10 mouse cellular contexts compared by ENCODE assay signal in genomic region chr2:120060190-120060589, GRCm38 (mm10). TPM values are rescaled to one million over a fixed set of nuclear protein-coding genes. Genes with fewer than 3 reads are reported as not detected.
DNase-seq lines count a peak whose midpoint lies in the region; ATAC-seq lines count a peak whose summit lies in the region.
"Had no signal": no experiment of that assay in that cellular context is flagged by ENCODE, and none has a peak within 500 bp of the region (broad histone marks: within the 10 kb centered on the region; RNA-seq: fewer than 3 reads in every experiment).

No protein-coding gene starts in this region.

- no peak overlapping the region for H3K4me2 ChIP-seq in midbrain, embryonic 15.5 days
- H3K4me2 ChIP-seq: limb, embryonic 12.5 days had no signal

- no peaks in the 10 kb centered on the region for H3K27me3 ChIP-seq in midbrain, embryonic 15.5 days (replicated peaks)
- H3K27me3 ChIP-seq: limb, embryonic 12.5 days had no signal

- no peaks in the 10 kb centered on the region for H3K9me3 ChIP-seq in midbrain, embryonic 15.5 days
- H3K9me3 ChIP-seq: limb, embryonic 12.5 days had no signal

- 64% methylated on average over 6 of the region's 6 CpGs for WGBS in midbrain, embryonic 15.5 days

- intact Hi-C loops in left cerebral cortex, postnatal 10 days (cut with DNase I) = no loop called here

- no peak overlapping the region for H3K27ac ChIP-seq in midbrain, embryonic 15.5 days
- H3K27ac ChIP-seq: limb, embryonic 12.5 days had no signal

- no peak overlapping the region for H3K9ac ChIP-seq in midbrain, embryonic 15.5 days
- H3K9ac ChIP-seq: limb, embryonic 12.5 days had no signal

- ATAC-seq in midbrain, embryonic 15.5 days (replicated peaks) = no peak

- H3K4me1 ChIP-seq in midbrain, embryonic 15.5 days = no peaks in the 10 kb centered on the region

- peak; percentile 62 for DNase-seq in adrenal gland, postnatal 14 days
- DNase-seq in adrenal gland, postnatal 25 days = no peak
- DNase-seq in gonadal fat pad, adult 2 months (ENCODE audit: low read depth) = peak; percentile 91
- peak; percentile 37 to 55 for DNase-seq in kidney, postnatal 4 days
- DNase-seq in skeletal muscle tissue, adult 2 months (ENCODE audit: low read depth, low spot score) = peak; percentile 36
- DNase-seq in heart, adult 9 months (ENCODE audit: low spot score in 2 of 2) = no peak
- DNase-seq in left cerebral cortex, postnatal 10 days (ENCODE audit: extremely low spot score in 1 of 2, low spot score in 2 of 2) = no peak

- H3K4me3 ChIP-seq in midbrain, embryonic 15.5 days = no peak overlapping the region
- H3K4me3 ChIP-seq: limb, embryonic 12.5 days; myocyte had no signal

- no peaks in the 10 kb centered on the region for H3K36me3 ChIP-seq in midbrain, embryonic 15.5 days (replicated peaks)
- H3K36me3 ChIP-seq: limb, embryonic 12.5 days had no signal

RNA-seq across cellular contexts. Expression of gene Pla2g4b, which starts 27.0 kb away (rescaled TPM):
- 2.9 and 4.8 TPM in 2 replicates for total RNA-seq in adrenal gland, postnatal 14 days (2021)
- 2.7 and 3.9 TPM in 2 replicates for total RNA-seq in adrenal gland, postnatal 25 days (2021)
- polyA plus RNA-seq in gonadal fat pad, adult 2 months (2012; rRNA removed) = 1.3 and 2.6 TPM in 2 replicates
- polyA plus RNA-seq in midbrain, embryonic 15.5 days (2015; fragmentation: Nextera tagmentation; extraction: Ambion mirVana) = 3.9 and 4.6 TPM in 2 replicates
- total RNA-seq in left cerebral cortex, postnatal 10 days (2021) = 1 to 10 TPM; 2.6 to 3.3 TPM

RNA-seq across cellular contexts. Expression of gene Gm28042, which starts 32.9 kb away (rescaled TPM):
- 0.85 and 1.2 TPM in 2 replicates for total RNA-seq in adrenal gland, postnatal 14 days (2021)
- 2.6 and 2.8 TPM in 2 replicates for total RNA-seq in adrenal gland, postnatal 25 days (2021)
- polyA plus RNA-seq in gonadal fat pad, adult 2 months (2012; rRNA removed) = 1.5 and 3.3 TPM in 2 replicates
- 6.0 and 7.2 TPM in 2 replicates for polyA plus RNA-seq in midbrain, embryonic 15.5 days (2015; fragmentation: Nextera tagmentation; extraction: Ambion mirVana)
- 1 to 10 TPM in 1 of 2 experiments, under 1 TPM in 1; 0.71 to 1.6 TPM for total RNA-seq in left cerebral cortex, postnatal 10 days (2021)

RNA-seq across cellular contexts. Expression of gene Jmjd7, which starts 32.9 kb away (rescaled TPM):
- total RNA-seq in adrenal gland, postnatal 14 days (2021) = 8.3 and 12.1 TPM in 2 replicates
- 11.3 and 13.0 TPM in 2 replicates for total RNA-seq in adrenal gland, postnatal 25 days (2021)
- polyA plus RNA-seq in gonadal fat pad, adult 2 months (2012; rRNA removed) = 7.4 and 14.9 TPM in 2 replicates
- polyA plus RNA-seq in midbrain, embryonic 15.5 days (2015; fragmentation: Nextera tagmentation; extraction: Ambion mirVana) = 21.9 and 22.6 TPM in 2 replicates
- 1 to 10 TPM; 5.6 to 6.2 TPM for total RNA-seq in left cerebral cortex, postnatal 10 days (2021)

Comparison
In these comparisons a context has a peak if more than half of its experiments do, and no peak if none do; other contexts are left out.
1. DNase-seq: peak in adrenal gland, postnatal 14 days (single experiment), gonadal fat pad, adult 2 months (single experiment), kidney, postnatal 4 days (2 of 2) and skeletal muscle tissue, adult 2 months (single experiment); none in adrenal gland, postnatal 25 days (single experiment), heart, adult 9 months (0 of 2) and left cerebral cortex, postnatal 10 days (0 of 2).